Mouse (Mus musculus) left cerebral cortex, adult 9 months (tissue): ENCODE measurements around the gene Car11.

ENCODE experiments used
- DNase-seq, 2 experiments: peaks; one replicate each; pipeline ENCODE4 v3.0.0; 2022; ENCODE audit warnings: low spot score in 2 of 2

Gene Car11

GRCm38 (mm10) chr7:45692364-45692763 lies 7.3 kb upstream of the Car11 start:
- DNase-seq = no peak

- no peak for DNase-seq
Observed at GRCm38 (mm10) chr7:45693921-45694591, 5.6 kb upstream of the Car11 start, which contains the start of gene Sec1. Sec1 (minus strand) TSS chr7:45694402.

DNA sequence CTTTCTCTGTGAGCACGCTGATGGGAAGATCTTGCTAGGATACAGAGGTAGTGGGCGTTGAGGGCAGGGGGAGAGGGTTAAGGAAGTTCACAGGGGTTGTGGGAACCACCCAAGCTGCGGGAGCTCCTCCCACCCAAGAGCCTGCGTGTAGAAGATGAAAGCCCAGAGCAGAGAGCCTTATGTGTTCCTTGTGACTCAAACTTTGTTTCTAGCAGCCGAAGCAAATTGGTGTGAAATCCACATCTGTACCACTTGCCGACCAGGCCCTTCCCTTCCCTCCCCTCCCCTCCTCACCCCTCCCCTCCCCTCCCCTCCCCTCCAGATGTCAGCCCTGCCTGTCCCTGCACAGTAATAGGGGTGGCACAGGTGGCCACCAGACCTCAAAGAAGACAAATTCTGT lies 4.5 kb upstream of the Car11 start:
- no peak for DNase-seq

GRCm38 (mm10) chr7:45697894-45698293 lies 1.7 kb upstream of the Car11 start:
- DNase-seq = no peak

DNA sequence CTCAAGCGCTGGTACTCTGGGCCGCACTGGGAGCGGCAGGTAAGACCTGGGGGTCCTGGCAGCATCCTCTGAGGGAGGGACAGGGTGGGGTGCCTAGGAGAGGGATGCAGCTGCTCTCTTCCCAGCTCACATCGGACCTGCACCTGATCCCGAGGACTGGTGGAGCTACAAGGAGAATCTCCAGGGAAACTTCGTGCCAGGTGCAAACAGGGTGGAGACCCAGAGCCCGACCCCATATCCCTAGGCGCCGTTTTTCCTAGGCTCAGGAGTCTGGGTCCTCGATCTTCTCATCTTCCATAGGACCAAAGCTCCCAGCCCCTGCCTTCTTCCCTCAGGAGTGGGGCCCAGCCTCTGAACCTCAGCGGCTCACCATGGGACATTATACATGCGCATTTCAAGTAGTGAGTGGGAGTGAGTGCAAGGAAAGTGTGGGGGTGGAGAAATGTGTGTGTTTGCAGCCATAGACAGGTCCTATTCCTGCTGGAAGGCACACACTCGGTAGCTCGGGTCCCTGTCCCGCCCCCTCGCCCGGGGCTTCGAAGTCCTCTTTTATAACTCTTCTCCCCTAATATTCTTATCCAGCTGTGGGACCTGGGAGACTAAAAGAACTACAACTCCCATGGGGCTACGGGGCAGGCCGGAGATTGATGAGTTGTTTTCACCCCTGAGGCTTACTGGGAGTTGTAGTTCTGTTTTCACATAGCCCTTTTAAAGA lies 815 bp downstream of the Car11 start:
- peak; percentile 88 to 91 for DNase-seq

GRCm38 (mm10) chr7:45701072-45701471 lies 1.4 kb downstream of the Car11 start:
- DNase-seq = peak in 1 of 2 experiments; percentile 54

DNA sequence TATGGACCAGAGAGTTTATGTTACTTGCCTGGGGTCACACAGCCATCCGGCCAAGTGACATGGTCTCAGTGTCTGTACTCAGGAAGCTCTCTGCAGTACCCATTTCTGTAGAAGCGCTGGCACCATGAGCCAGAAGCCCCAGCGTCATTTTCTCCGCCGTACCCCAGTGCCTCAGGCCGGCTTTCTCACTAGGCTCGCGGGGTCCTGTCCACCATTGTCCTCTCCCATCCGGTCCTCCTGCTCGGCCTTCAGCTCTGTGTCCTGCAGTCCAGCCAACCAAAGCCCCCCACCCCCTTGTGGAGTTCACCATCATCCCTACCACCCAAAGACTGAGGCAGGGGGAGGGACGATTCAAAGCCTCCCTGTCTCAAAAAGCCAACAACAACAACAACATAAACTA lies 2.0 kb downstream of the Car11 start:
- no peak for DNase-seq

DNA sequence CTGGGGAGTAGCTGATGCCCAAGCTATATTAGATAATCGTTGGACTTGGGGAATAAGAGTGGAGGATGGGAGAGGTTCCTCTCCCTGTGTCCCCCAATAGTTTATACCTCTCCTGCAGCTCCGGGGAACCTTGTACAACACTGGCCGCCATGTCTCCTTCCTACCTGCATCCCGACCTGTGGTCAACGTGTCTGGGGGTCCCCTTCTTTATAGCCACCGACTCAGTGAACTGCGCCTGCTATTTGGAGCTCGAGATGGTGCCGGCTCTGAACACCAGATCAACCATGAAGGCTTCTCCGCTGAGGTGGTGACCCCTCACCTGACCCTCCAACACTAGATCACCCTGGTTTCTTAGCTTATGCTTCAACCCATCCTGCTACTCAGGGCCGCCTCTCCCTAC lies 2.7 kb downstream of the Car11 start:
- no peak for DNase-seq

GRCm38 (mm10) chr7:45702809-45703520 lies 3.3 kb downstream of the Car11 start:
- no peak for DNase-seq

DNA sequence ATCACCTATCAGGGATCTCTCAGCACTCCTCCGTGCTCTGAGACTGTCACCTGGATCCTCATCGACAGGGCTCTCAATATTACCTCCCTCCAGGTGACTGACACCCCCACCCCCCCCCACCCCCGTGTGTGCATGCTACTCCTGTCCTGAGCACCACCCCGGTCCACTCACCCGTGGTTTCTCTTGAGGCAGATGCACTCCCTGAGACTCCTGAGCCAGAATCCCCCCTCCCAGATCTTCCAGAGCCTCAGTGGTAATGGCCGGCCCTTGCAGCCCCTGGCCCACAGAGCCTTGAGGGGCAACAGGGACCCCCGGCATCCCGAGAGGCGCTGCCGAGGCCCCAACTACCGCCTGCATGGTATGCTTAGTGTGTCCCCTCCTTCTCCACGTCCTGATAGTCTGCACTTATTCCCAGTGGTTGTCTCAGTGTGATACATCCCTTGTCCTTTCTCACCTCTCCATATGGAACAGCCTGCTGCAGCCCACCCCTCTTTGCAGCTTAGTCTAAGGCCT lies 3.9 kb downstream of the Car11 start:
- DNase-seq = no peak

GRCm38 (mm10) chr7:45704046-45704559 lies 4.5 kb downstream of the Car11 start:
- DNase-seq = peak; percentile 88 to 90

DNA sequence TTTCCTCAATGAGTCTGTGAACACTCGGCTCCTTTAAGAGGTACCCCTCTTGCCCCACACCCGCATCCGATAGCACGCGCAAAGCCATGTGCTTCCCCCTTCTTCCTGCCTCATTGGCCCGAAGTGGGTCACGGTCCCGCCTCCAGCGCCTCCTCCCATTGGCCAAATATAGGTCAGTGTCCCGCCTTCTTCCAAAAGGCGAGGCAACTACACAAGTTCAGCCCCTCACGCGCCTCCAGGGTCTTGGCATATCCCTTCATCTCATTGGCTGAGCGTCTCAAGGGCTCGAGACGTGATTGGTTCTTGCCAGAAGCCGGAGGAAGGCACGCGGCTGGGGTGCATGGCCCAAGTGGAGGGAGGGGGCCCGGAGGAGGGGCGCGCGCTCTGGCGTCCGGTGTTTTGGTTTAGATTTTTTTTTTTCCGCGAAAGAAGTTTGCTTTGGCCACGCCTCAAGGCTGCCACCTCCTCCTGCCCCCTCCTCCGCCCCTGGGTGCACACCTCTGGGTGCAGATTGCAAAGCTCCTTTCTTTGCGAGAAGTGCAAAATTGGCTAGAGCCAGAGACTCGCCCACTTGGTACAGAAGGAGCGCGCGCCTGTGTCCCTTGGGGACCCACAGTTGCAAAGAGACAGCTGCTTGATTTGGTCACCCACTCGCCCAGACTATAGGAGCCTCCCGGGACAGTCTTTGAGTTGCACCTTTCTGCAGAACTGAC lies 5.2 kb downstream of the Car11 start, which contains the start of gene Dbp:
Dbp (plus strand) TSS at position 359 of the 713 bp plus-strand sequence.
- peak; percentile 100 for DNase-seq

- DNase-seq = no peak
Observed at GRCm38 (mm10) chr7:45705443-45705864, 5.8 kb downstream of the Car11 start.

DNA sequence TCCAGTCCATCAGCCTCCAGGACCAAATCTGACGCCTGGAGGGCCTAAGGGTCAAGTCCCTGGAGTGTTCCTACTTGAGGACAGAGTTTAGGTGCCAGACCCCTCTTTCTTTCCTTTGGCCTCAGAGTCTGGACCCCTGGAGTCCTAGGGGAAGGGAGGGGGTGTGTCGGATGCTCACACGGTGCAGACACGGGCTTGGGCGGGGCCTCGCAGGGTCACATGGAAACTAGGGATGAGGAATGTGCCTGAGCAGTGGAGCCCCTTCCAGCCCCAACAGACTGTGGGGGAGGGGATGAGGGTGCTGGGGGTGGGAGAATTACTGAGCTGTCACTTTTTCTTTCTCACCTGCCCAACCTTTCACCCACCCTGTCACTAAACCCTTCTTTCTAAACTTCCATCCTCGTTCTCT lies 6.2 kb downstream of the Car11 start:
- peak in 1 of 2 experiments; percentile 91 for DNase-seq

- DNase-seq = peak in 1 of 2 experiments; percentile 81
Observed at GRCm38 (mm10) chr7:45706721-45707241, 7.1 kb downstream of the Car11 start.

DNA sequence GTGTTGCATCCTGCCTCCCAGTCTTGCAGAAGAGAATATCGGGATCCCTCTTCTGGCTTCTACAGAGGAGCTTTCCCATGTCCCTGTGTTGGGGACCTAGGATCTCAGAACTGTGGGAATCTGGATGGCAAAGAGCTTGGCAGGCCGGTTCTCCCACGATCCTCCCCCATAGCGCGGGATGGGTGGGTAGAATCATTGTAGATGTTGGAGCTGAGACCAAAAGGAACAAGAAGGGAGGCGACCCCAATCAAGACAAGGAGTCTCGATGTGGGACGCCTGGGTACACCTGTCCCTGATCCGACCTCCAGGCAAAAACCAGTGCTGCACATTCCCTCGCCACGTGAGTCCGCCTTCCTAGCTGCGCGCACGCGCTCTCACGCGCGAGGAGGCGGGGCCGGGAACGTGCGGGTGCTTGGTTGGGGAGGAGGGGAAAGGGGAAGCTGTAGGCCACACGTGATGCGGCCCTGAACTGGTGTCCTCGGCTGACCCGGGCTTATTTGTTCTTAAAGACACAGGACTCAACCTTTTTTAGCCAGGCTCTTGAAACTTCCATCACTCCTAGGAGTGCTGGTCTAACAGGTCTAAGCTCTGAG lies 7.8 kb downstream of the Car11 start:
- peak; percentile 90 to 96 for DNase-seq

GRCm38 (mm10) chr7:45708221-45708761 lies 8.6 kb downstream of the Car11 start:
- DNase-seq = no peak

- DNase-seq = peak in 1 of 2 experiments; percentile 43
Observed at GRCm38 (mm10) chr7:45709036-45709435, 9.4 kb downstream of the Car11 start.

DNA sequence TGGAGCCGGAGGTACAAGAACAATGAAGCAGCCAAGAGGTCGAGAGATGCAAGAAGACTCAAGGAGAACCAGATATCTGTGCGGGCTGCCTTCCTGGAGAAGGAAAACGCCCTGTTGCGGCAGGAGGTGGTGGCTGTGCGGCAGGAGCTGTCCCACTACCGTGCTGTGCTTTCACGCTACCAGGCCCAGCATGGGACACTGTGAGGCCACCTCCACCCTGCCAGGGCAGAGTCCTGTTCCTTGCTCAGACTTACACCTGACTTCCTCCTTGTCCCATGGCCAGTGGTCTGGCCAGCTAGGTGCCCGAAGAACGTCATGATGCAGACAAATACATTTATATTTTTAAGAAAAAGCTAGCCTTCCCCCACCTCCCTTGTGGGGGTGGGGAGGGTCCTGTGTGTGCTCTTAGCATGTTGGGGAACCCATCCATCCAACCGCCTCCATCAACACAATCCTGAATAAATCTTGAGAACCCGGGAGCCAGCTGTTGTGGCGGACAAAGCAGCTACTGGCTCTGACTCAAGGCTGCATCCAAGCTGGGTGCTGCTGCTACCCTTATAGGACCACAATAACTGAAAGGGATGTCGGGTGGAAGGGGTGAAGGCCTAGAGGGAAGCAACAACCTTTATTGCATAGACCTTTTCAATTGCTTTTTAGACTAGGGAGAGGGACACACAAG lies 10.2 kb downstream of the Car11 start:
- DNase-seq = no peak
